Mouse (Mus musculus) hindbrain, postnatal 0 days (tissue): ENCODE results near the gene Acsm5. TPM values are rescaled to one million over a fixed set of nuclear protein-coding genes. Genes with fewer than 3 reads are reported as not detected.

Experiments used
- ATAC-seq: fragments of 200-750 bp; cut with Nextera tagmentation; 2 replicates; pipeline ENCODE4 v1.8.0; 2017; ENCODE audit warnings: mild to moderate bottlenecking, moderate TSS enrichment, moderate library complexity
- DNase-seq: peaks from one replicate; pipeline ENCODE4 v3.0.0-alpha.2; 2015; ENCODE audit warnings: low spot score
- H3K27ac ChIP-seq: fragments of 300-500 bp; sonication (generic); 2 replicates; pipeline ENCODE4 v1.5.1; 2014; ENCODE audit warnings: mild to moderate bottlenecking
- H3K27me3 ChIP-seq: fragments of 300-500 bp; sonication (generic); 2 replicates; pipeline ENCODE4 v1.6.1; 2014; ENCODE audit warnings: low read length, mixed read lengths; ENCODE audit not compliant: insufficient read depth
- H3K36me3 ChIP-seq: fragments of 300-500 bp; sonication (generic); 2 replicates; pipeline ENCODE4 v1.6.1; 2014; ENCODE audit warnings: low read length, mixed read lengths; ENCODE audit not compliant: insufficient read depth
- H3K4me1 ChIP-seq: fragments of 300-500 bp; sonication (generic); 2 replicates; pipeline ENCODE4 v1.6.1; 2014; ENCODE audit warnings: antibody characterized with exemption, low read length, mixed read lengths; ENCODE audit not compliant: insufficient read depth
- H3K4me2 ChIP-seq: fragments of 300-500 bp; sonication (generic); 2 replicates; pipeline ENCODE4 v1.6.1; 2014; ENCODE audit warnings: low read depth, mild to moderate bottlenecking, low read length, moderate library complexity, mixed read lengths
- H3K4me3 ChIP-seq: fragments of 300-500 bp; sonication (generic); 2 replicates; pipeline ENCODE4 v1.5.1; 2014; ENCODE audit warnings: low read length
- H3K9ac ChIP-seq: fragments of 300-500 bp; sonication (generic); replicated peaks from 2 replicates; pipeline ENCODE4 v1.6.1; 2014; ENCODE audit warnings: mild to moderate bottlenecking, low read length, moderate library complexity, mixed read lengths
- H3K9me3 ChIP-seq: fragments of 300-500 bp; sonication (generic); 2 replicates; pipeline ENCODE4 v1.6.1; 2016; ENCODE audit warnings: low read length, mixed read lengths
- CTCF ChIP-seq: IDR thresholded peaks from 2 replicates; pipeline ENCODE4 v1.5.1; 2016; ENCODE audit warnings: antibody characterized with exemption, control low read depth, low read depth
- WGBS: fragments of 180-500 bp; shearing (Covaris S2); extraction: QIAGEN DNeasy Blood & Tissue Kit; methylation state at CpG from one replicate; pipeline ENCODE4 v1.1.7; 2014; 5-methylcytosine and 5-hydroxymethylcytosine counted together
- polyA plus RNA-seq: library from polyadenylated mRNA; unstranded; fragments of >200 nt; fragmentation: Nextera tagmentation; extraction: Ambion mirVana; gene quantifications from 2 replicates; pipeline ENCODE4 v1.2.1, GENCODE M21; 2015
- total RNA-seq: library from RNA; depleted of rRNA; stranded (reverse); fragments of >200 nt; gene quantifications from 2 replicates; pipeline ENCODE4 v1.2.3, GENCODE M21; 2014; rRNA removed

Acsm5 gene
- total RNA-seq (0.16 TPM in 1 of 2 replicates, not detected in the other), polyA plus RNA-seq (0.25 and 0.35 TPM in 2 replicates)

- WGBS = 74% methylated on average over 5 of the region's 5 CpGs
- TF ChIP-seq CTCF = no peak
- Histone ChIP-seq H3K9me3 (no peaks in the 10 kb centered on the region), H3K27me3 (no peaks in the 10 kb centered on the region), H3K4me1 (no peaks in the 10 kb centered on the region), H3K9ac (no peak within 1 kb of the TSS), H3K4me2 (no peak within 1 kb of the TSS), H3K4me3 (no peak within 1 kb of the TSS), H3K36me3 (no peaks in the 10 kb centered on the region), H3K27ac (no peak within 1 kb of the TSS)
- DNase-seq = no peak
- ATAC-seq = no peak
These were observed at the start of gene Acsm5 for GRCm38 (mm10) chr7:119519163-119519562. Gene Acsm5 (plus strand): TSS chr7:119519463.

- Histone ChIP-seq H3K4me1 (no peaks in the 10 kb centered on the region), H3K4me3 (no peak overlapping the region), H3K9me3 (no peaks in the 10 kb centered on the region), H3K27me3 (no peaks in the 10 kb centered on the region), H3K4me2 (no peak overlapping the region), H3K36me3 (no peaks in the 10 kb centered on the region), H3K27ac (no peak overlapping the region), H3K9ac (no peak overlapping the region)
- peak; percentile 10; the same call in 1 of the 2 replicates for TF ChIP-seq CTCF
- WGBS = 78% methylated on average over 33 of the region's 33 CpGs
- DNase-seq = no peak
- ATAC-seq = no peak
These were observed 42.5 kb upstream of the Acsm5 start for GRCm38 (mm10) chr7:119476500-119477389.

DNA sequence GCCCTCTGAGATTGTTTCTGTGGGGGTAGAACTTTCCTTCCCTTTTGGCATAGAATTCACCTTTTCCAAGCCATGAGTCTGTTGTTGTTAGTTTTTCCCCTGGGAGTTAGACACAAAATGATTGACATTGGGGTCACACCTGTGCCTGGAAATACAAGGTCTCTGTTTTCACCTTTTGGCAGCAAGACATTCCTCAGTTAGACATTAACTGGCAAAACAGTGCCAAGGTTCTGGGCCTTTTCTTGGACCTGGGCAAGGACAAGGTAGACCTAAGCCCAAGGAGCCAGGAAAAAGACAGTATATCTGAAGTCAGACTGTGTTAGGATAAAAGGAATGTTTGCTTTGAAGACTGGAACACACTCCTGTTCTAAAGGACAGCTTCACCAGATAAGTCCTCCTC, 40.0 kb upstream of the Acsm5 start, which contains the start of gene Umod:
TSS of gene Umod (minus strand) at position 27 of the 400 bp plus-strand sequence.
- Histone ChIP-seq H3K9ac (no peak within 1 kb of the TSS), H3K9me3 (no peaks in the 10 kb centered on the region), H3K27ac (no peak within 1 kb of the TSS), H3K36me3 (no peaks in the 10 kb centered on the region), H3K4me3 (no peak within 1 kb of the TSS), H3K4me2 (no peak within 1 kb of the TSS), H3K4me1 (no peaks in the 10 kb centered on the region), H3K27me3 (no peaks in the 10 kb centered on the region)
- ATAC-seq = no peak
- no peak for DNase-seq
- no peak for TF ChIP-seq CTCF

GRCm38 (mm10) chr7:119484154-119484553, 35.1 kb upstream of the Acsm5 start:
- H3K9ac ChIP-seq = no peak overlapping the region
- no peaks in the 10 kb centered on the region for H3K9me3 ChIP-seq
- no peaks in the 10 kb centered on the region for H3K27me3 ChIP-seq
- H3K4me1 ChIP-seq = no peaks in the 10 kb centered on the region
- ATAC-seq (no peak), DNase-seq (no peak)
- no peaks in the 10 kb centered on the region for H3K36me3 ChIP-seq
- H3K4me3 ChIP-seq = no peak overlapping the region
- H3K27ac ChIP-seq = no peak overlapping the region
- WGBS = 84% methylated on average over 4 of the region's 4 CpGs
- no peak overlapping the region for H3K4me2 ChIP-seq
- TF ChIP-seq CTCF = no peak

- WGBS = 86% methylated on average over 5 of the region's 5 CpGs
- no peak overlapping the region for H3K9ac ChIP-seq
- no peaks in the 10 kb centered on the region for H3K4me1 ChIP-seq
- TF ChIP-seq CTCF = no peak
- H3K4me3 ChIP-seq = no peak overlapping the region
- ATAC-seq (no peak), DNase-seq (no peak)
- no peaks in the 10 kb centered on the region for H3K36me3 ChIP-seq
- H3K27me3 ChIP-seq = no peaks in the 10 kb centered on the region
- no peak overlapping the region for H3K4me2 ChIP-seq
- H3K9me3 ChIP-seq = no peaks in the 10 kb centered on the region
- H3K27ac ChIP-seq = no peak overlapping the region
These were observed 32.6 kb upstream of the Acsm5 start for GRCm38 (mm10) chr7:119486683-119487082.

- WGBS = 87% methylated on average over 4 of the region's 4 CpGs
- no peak for ATAC-seq
- Histone ChIP-seq H3K9ac (no peak overlapping the region), H3K36me3 (no peaks in the 10 kb centered on the region), H3K4me3 (no peak overlapping the region), H3K9me3 (no peaks in the 10 kb centered on the region), H3K4me2 (no peak overlapping the region), H3K27ac (no peak overlapping the region), H3K27me3 (no peaks in the 10 kb centered on the region), H3K4me1 (no peaks in the 10 kb centered on the region)
- no peak for DNase-seq
- no peak for TF ChIP-seq CTCF
These were observed 29.1 kb upstream of the Acsm5 start for GRCm38 (mm10) chr7:119490041-119490780.
